Mouse (Mus musculus) forebrain, embryonic 16.5 days (tissue): ENCODE measurements around the gene Ralbp1. TPM values are rescaled to one million over a fixed set of nuclear protein-coding genes. Genes with fewer than 3 reads are reported as not detected.

ENCODE experiments used
- ATAC-seq: fragments of 200-750 bp; cut with Nextera tagmentation; 2 replicates; pipeline ENCODE4 v1.8.0; 2017; ENCODE audit warnings: mild to moderate bottlenecking, moderate library complexity
- H3K27ac ChIP-seq: fragments of 300-500 bp; sonication (generic); 2 replicates; pipeline ENCODE4 v1.5.1; 2014; ENCODE audit warnings: low read length, control low read depth
- H3K27me3 ChIP-seq: fragments of 300-500 bp; sonication (generic); replicated peaks from 2 replicates; pipeline ENCODE4 v1.6.1; 2014; ENCODE audit warnings: low read length; ENCODE audit not compliant: control insufficient read depth, insufficient read depth
- H3K36me3 ChIP-seq: fragments of 300-500 bp; sonication (generic); 2 replicates; pipeline ENCODE4 v1.6.1; 2014; ENCODE audit not compliant: control insufficient read depth, insufficient read depth
- H3K4me1 ChIP-seq: fragments of 300-500 bp; sonication (generic); replicated peaks from 2 replicates; pipeline ENCODE4 v1.6.1; 2014; ENCODE audit warnings: low read length; ENCODE audit not compliant: control insufficient read depth, insufficient read depth
- H3K4me2 ChIP-seq: fragments of 300-500 bp; sonication (generic); 2 replicates; pipeline ENCODE4 v1.6.1; 2014; ENCODE audit warnings: mild to moderate bottlenecking, low read length, control low read depth
- H3K4me3 ChIP-seq: fragments of 300-500 bp; sonication (generic); replicated peaks from 2 replicates; pipeline ENCODE4 v1.5.1; 2014; ENCODE audit warnings: mild to moderate bottlenecking, low read length, control low read depth
- H3K9ac ChIP-seq: fragments of 300-500 bp; sonication (generic); replicated peaks from 2 replicates; pipeline ENCODE4 v1.6.1; 2014; ENCODE audit warnings: low read depth, low read length, control low read depth
- H3K9me3 ChIP-seq: fragments of 300-500 bp; sonication (generic); 2 replicates; pipeline ENCODE4 v1.6.1; 2016; ENCODE audit warnings: low read length; ENCODE audit not compliant: control insufficient read depth
- WGBS: fragments of 180-500 bp; shearing (Covaris S2); extraction: QIAGEN DNeasy Blood & Tissue Kit; methylation state at CpG from one replicate; pipeline ENCODE4 v1.1.7; 2014; 5-methylcytosine and 5-hydroxymethylcytosine counted together
- polyA plus RNA-seq: library from polyadenylated mRNA; unstranded; fragments of >200 nt; fragmentation: Nextera tagmentation; extraction: Ambion mirVana; gene quantifications from 2 replicates; pipeline ENCODE4 v1.2.1, GENCODE M21; 2015

The Ralbp1 gene
- polyA plus RNA-seq, 1 experiment from 2014 or later: 55.6 TPM

GRCm38 (mm10) chr17:65845423-65845822, 40.2 kb downstream of the Ralbp1 start:
- no peaks in the 10 kb centered on the region for H3K27me3 ChIP-seq
- no peak for ATAC-seq
- no peak overlapping the region for H3K27ac ChIP-seq
- H3K9ac ChIP-seq: no peak overlapping the region
- H3K9me3 ChIP-seq: no peaks in the 10 kb centered on the region
- peaks cover 3% of the 10 kb centered on the region; the same call in 1 of the 2 replicates for H3K4me1 ChIP-seq
- H3K4me3 ChIP-seq: no peak overlapping the region
- H3K4me2 ChIP-seq: no peak overlapping the region
- H3K36me3 ChIP-seq: peaks cover 28% of the 10 kb centered on the region
- 89% methylated on average over 6 of the region's 6 CpGs for WGBS

DNA sequence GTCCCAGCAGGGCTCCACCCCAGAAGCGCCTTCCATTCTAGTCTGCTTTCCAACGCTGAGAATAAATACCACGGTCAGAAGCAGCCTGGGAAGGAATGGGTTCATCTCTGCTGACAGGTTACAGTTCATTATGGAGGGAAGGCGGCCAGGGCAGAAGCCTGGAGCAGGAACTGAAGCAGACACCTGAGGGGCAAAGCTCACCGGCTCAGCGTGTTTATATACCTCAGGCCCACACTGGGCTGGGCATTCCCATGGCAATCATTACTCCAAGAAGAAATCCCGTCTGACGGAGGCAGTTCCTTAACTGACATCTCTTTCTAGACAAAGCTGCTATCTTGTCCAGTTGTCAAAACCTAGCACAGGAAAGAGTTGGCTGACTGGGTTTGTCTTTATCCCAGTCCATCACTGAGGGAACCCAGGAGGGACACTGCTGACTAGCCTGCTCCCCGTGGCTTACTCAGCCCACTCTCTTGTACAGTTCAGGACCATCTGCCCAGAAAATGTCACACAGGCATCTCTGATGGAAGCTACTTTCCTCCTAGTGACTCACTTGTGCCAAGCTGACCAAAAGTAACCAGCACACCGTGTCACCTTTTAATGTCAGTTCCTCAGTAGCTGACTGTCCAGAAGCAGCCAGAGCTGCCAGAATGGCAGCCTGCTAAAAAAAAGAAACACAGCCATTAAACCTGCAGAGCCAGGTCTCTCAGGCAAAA, 42.8 kb downstream of the Ralbp1 start:
- H3K27me3 ChIP-seq: no peaks in the 10 kb centered on the region
- no peaks in the 10 kb centered on the region for H3K4me1 ChIP-seq
- H3K27ac ChIP-seq: no peak overlapping the region
- H3K4me3 ChIP-seq: no peak overlapping the region
- peaks cover 28% of the 10 kb centered on the region for H3K36me3 ChIP-seq
- no peak overlapping the region for H3K4me2 ChIP-seq
- no peaks in the 10 kb centered on the region for H3K9me3 ChIP-seq
- H3K9ac ChIP-seq: no peak overlapping the region
- WGBS: 87% methylated on average over 10 of the region's 10 CpGs
- ATAC-seq: no peak

DNA sequence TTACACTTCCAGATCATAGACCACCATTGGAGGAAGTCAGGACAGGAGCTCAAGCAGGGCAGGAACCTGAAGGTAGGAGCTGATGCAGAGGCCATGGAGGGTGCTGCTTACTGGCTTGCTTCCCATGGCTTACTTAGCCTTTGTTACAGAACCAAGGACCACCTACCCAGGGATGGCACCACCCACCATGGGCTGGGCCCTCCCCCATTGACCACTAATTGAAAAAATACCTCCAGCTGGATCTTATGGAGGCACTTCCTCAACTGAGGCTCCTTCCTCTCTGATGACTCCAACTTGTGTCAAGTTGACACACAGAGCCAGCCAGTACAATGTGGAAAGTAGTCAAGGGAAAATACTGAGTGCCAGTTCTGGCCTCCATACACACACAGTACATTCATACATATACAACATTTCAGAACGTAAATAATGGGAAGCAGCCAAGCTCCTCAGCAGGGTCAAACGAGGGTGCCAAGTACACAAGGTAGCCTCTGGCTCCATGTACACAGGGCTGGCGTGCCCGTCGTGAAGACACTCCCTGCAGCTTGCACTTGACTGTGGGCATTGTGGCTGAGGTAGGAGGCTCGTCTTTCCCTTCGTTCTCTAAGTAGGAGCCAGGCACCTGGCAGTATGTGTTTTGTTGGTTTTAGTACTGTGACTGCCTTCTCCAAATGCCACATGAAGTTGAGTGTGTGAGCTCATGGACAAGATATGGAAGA, 45.9 kb downstream of the Ralbp1 start:
- H3K36me3 ChIP-seq: peaks cover 48% of the 10 kb centered on the region

DNA sequence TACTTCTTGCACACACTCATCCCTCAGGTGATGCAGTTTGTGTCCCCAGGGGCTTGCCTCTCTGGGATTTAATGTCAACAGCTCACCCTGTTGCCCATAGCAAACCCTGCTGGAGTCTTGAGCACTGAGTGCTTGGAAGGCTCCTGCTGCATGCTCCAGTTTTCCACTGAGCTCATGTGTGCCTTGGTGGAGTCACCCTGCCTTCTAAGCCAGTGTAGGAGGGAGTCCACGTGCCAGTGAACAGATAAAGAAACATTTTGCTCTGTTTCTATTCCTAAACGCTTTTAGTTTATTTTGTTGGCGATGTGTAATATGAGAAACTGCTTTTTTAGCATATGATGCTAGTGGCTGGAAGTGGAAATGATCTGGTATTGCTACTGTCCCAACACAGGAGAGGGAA, 48.9 kb downstream of the Ralbp1 start:
- H3K4me2 ChIP-seq: no peak overlapping the region
- no peak overlapping the region for H3K27ac ChIP-seq
- peaks cover 52% of the 10 kb centered on the region for H3K36me3 ChIP-seq
- no peaks in the 10 kb centered on the region for H3K27me3 ChIP-seq
- no peak for ATAC-seq
- no peak overlapping the region for H3K9ac ChIP-seq
- no peak overlapping the region for H3K4me3 ChIP-seq
- H3K9me3 ChIP-seq: no peaks in the 10 kb centered on the region
- WGBS: 87% methylated on average over 3 of the region's 3 CpGs
- no peaks in the 10 kb centered on the region for H3K4me1 ChIP-seq

More for the DNA sequence above, 45.9 kb downstream of the Ralbp1 start:
- ATAC-seq: no peak
- H3K4me2 ChIP-seq: no peak overlapping the region
- H3K9me3 ChIP-seq: no peaks in the 10 kb centered on the region
- H3K4me1 ChIP-seq: no peaks in the 10 kb centered on the region
- H3K27me3 ChIP-seq: no peaks in the 10 kb centered on the region
- 71% methylated on average over 7 of the region's 7 CpGs for WGBS
- no peak overlapping the region for H3K4me3 ChIP-seq
- no peak overlapping the region for H3K27ac ChIP-seq
- no peak overlapping the region for H3K9ac ChIP-seq

- Histone ChIP-seq H3K4me2 (no peak overlapping the region), H3K4me1 (no peaks in the 10 kb centered on the region), H3K27me3 (no peaks in the 10 kb centered on the region), H3K9me3 (no peaks in the 10 kb centered on the region), H3K9ac (no peak overlapping the region), H3K27ac (no peak overlapping the region), H3K4me3 (no peak overlapping the region), H3K36me3 (peaks cover 43% of the 10 kb centered on the region)
- ATAC-seq: no peak
- WGBS: 93% methylated on average over 3 of the region's 3 CpGs
Observed at GRCm38 (mm10) chr17:65833891-65834290, 51.7 kb downstream of the Ralbp1 start.

DNA sequence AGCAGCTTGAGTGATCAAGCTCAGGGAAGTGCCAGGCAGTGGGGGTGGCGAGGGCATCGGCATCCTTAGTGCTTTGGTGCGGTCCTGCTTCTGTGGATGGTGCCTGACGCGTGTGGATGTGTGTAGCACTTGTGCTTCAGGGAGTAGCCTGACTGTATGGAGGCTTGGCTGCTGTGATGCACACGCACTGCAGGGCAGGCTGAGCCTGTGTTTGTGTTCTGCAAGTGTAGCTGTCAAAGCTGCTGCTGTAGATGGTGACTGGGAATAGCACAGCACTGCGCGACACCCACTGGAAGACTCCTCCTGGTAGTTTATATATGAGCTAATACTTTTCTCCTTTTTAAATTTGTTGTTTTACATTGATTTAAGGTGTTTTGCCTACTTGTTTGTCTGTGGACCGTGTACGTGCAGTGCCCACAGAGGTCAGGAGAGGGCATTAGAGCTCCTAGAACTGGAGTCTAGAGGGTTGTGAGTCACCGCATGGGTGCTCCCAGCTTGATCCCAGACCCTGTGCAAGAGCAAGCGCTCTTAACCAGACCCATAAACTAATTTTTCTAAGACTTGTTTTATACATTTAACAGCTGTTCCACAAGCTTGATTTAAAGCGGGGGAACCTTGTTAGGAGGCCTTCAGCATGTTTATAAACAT, 55.3 kb downstream of the Ralbp1 start:
- H3K4me1 ChIP-seq: no peaks in the 10 kb centered on the region
- WGBS: 93% methylated on average over 13 of the region's 13 CpGs
- no peak overlapping the region for H3K27ac ChIP-seq
- H3K9me3 ChIP-seq: no peaks in the 10 kb centered on the region
- H3K36me3 ChIP-seq: peaks cover 17% of the 10 kb centered on the region
- H3K4me2 ChIP-seq: no peak overlapping the region
- ATAC-seq: peak; percentile 10; the same call in 1 of the 2 replicates
- no peaks in the 10 kb centered on the region for H3K27me3 ChIP-seq
- no peak overlapping the region for H3K9ac ChIP-seq
- no peak overlapping the region for H3K4me3 ChIP-seq

DNA sequence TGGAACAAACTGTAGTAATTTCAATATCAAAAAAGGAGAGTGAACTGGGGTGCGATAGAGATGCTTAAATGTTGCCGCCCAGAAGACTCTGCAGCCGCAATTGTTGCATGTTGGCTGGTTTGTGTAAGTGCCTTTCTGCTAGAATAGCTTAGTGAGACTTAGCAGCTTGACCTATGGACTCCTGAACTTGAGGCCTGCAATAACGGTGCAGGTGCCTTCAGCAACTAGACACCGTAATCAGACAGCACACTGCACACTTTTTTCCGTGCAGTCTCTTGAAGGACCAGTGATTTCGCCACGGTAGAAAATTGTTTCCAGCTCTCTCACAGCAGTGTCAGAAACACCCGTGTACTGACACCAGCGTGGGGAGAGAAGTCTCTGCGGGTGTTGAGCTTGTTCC, 56.6 kb downstream of the Ralbp1 start:
- Histone ChIP-seq H3K36me3 (peaks cover 20% of the 10 kb centered on the region), H3K4me3 (no peak overlapping the region), H3K27ac (no peak overlapping the region), H3K4me1 (no peaks in the 10 kb centered on the region), H3K27me3 (no peaks in the 10 kb centered on the region), H3K4me2 (no peak overlapping the region), H3K9ac (no peak overlapping the region), H3K9me3 (no peaks in the 10 kb centered on the region)
- no peak for ATAC-seq
- WGBS: 91% methylated on average over 11 of the region's 11 CpGs

GRCm38 (mm10) chr17:65827904-65828303, 57.7 kb downstream of the Ralbp1 start:
- no peaks in the 10 kb centered on the region for H3K9me3 ChIP-seq
- H3K9ac ChIP-seq: no peak overlapping the region
- no peak overlapping the region for H3K4me2 ChIP-seq
- H3K27ac ChIP-seq: no peak overlapping the region
- WGBS: 80% methylated on average over 5 of the region's 5 CpGs
- H3K36me3 ChIP-seq: peaks cover 14% of the 10 kb centered on the region
- H3K4me1 ChIP-seq: no peaks in the 10 kb centered on the region
- peak; percentile 24; the same call in 1 of the 2 replicates for ATAC-seq
- no peak overlapping the region for H3K4me3 ChIP-seq
- no peaks in the 10 kb centered on the region for H3K27me3 ChIP-seq

DNA sequence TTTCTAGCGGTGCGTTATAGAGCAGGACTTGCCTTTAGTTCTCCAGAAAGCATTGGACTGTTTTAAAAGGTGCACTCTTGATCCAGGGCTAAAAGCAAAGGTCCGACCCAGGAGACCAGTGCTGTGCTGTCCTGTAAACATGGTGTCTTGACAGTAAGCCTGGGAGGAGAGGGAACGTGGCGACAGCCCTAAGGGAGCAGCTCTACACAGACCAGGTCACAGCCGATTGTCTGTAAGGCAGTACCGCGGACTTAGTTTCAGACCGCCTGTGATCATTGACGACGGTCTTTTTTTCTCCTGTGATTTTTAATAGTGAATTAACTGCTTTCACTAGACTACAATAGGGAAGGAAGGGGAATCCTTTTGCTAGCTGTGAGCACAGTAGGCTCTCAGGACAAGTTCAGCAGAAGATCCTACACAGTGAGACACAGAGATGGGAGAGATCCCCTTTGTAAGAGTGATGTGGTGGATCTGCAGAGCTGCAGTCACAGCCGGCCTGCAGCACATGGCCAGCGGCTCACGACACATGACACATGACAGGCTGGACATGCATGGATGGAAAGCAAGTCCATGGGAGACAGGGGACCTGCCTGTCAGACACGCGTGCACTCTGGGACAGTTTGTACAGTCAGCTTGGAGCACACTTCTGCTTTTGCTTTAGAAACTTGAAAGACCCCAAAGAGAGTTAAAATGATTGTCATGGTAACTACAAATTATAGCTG, 58.3 kb downstream of the Ralbp1 start:
- 56% methylated on average over 16 of the region's 16 CpGs for WGBS
- Histone ChIP-seq H3K27me3 (no peaks in the 10 kb centered on the region), H3K9me3 (no peaks in the 10 kb centered on the region), H3K4me3 (no peak overlapping the region), H3K27ac (no peak overlapping the region), H3K4me1 (no peaks in the 10 kb centered on the region), H3K4me2 (no peak overlapping the region), H3K36me3 (peaks cover 12% of the 10 kb centered on the region), H3K9ac (no peak overlapping the region)
- no peak for ATAC-seq
